Mouse (Mus musculus) hindbrain, embryonic 12.5 days (tissue): ENCODE measurements at regions not wholly inside any gene's neighbourhood (a gene's known extent, or its start where the extent isn't known, plus 50 kb on each side); places are given as distances from the start of the nearest gene placed in this dataset.

Experiments
- ATAC-seq: fragments of 200-750 bp; cut with Nextera tagmentation; 2 replicates; pipeline ENCODE4 v1.8.0; 2017; ENCODE audit warnings: moderate TSS enrichment; ENCODE audit not compliant: low FRiP score
- H3K27ac ChIP-seq: fragments of 300-500 bp; sonication (generic); 2 replicates; pipeline ENCODE4 v1.5.1; 2016; ENCODE audit warnings: mild to moderate bottlenecking
- H3K27me3 ChIP-seq: fragments of 300-500 bp; sonication (generic); 2 replicates; pipeline ENCODE4 v1.6.1; 2016; ENCODE audit warnings: mild to moderate bottlenecking
- H3K36me3 ChIP-seq: fragments of 300-500 bp; sonication (generic); 2 replicates; pipeline ENCODE4 v1.6.1; 2016; ENCODE audit warnings: mild to moderate bottlenecking
- H3K4me1 ChIP-seq: fragments of 300-500 bp; sonication (generic); 2 replicates; pipeline ENCODE4 v1.6.1; 2016
- H3K4me2 ChIP-seq: fragments of 300-500 bp; sonication (generic); replicated peaks from 2 replicates; pipeline ENCODE4 v1.6.1; 2016; ENCODE audit warnings: mild to moderate bottlenecking
- H3K4me3 ChIP-seq: fragments of 300-500 bp; sonication (generic); 2 replicates; pipeline ENCODE4 v1.5.1; 2016; ENCODE audit warnings: mild to moderate bottlenecking
- H3K9ac ChIP-seq: fragments of 300-500 bp; sonication (generic); 2 replicates; pipeline ENCODE4 v1.6.1; 2016; ENCODE audit warnings: mild to moderate bottlenecking, moderate library complexity
- H3K9me3 ChIP-seq: fragments of 300-500 bp; sonication (generic); replicated peaks from 2 replicates; pipeline ENCODE4 v1.6.1; 2016; ENCODE audit warnings: mild to moderate bottlenecking
- WGBS: fragments of 180-500 bp; shearing (Covaris S2); methylation state at CpG from one replicate; pipeline ENCODE4 v1.1.7; 2016; 5-methylcytosine and 5-hydroxymethylcytosine counted together

- Histone ChIP-seq H3K4me1 (peaks cover 9% of the 10 kb centered on the region; the same call in 1 of the 2 replicates), H3K4me2 (no peak overlapping the region), H3K9me3 (no peaks in the 10 kb centered on the region), H3K9ac (no peak overlapping the region), H3K27me3 (no peaks in the 10 kb centered on the region), H3K4me3 (no peak overlapping the region), H3K36me3 (no peaks in the 10 kb centered on the region), H3K27ac (no peak overlapping the region)
- WGBS = 86% methylated on average over 4 of the region's 4 CpGs
- no peak for ATAC-seq
Measured at GRCm38 (mm10) chr13:90727816-90728215, 177.3 kb downstream of the Atp6ap1l start.

GRCm38 (mm10) chr13:90725053-90725827 is 179.9 kb downstream of the Atp6ap1l start:
- Histone ChIP-seq H3K9ac (no peak overlapping the region), H3K27me3 (no peaks in the 10 kb centered on the region), H3K36me3 (no peaks in the 10 kb centered on the region), H3K4me2 (no peak overlapping the region), H3K27ac (no peak overlapping the region), H3K4me1 (peaks cover 9% of the 10 kb centered on the region; the same call in 1 of the 2 replicates), H3K4me3 (no peak overlapping the region), H3K9me3 (no peaks in the 10 kb centered on the region)
- WGBS = 88% methylated on average over 10 of the region's 10 CpGs
- ATAC-seq = no peak

- Histone ChIP-seq H3K9ac (no peak overlapping the region), H3K4me3 (no peak overlapping the region), H3K9me3 (no peaks in the 10 kb centered on the region), H3K36me3 (no peaks in the 10 kb centered on the region), H3K4me1 (peaks cover 9% of the 10 kb centered on the region; the same call in 1 of the 2 replicates), H3K27me3 (no peaks in the 10 kb centered on the region), H3K4me2 (no peak overlapping the region), H3K27ac (no peak overlapping the region)
- ATAC-seq = no peak
- 92% methylated on average over 3 of the region's 3 CpGs for WGBS
Measured at GRCm38 (mm10) chr13:90724598-90724997, 180.6 kb downstream of the Atp6ap1l start.

- Histone ChIP-seq H3K27ac (0 out of 2 replicates have a peak overlapping the region, but pooled peaks have one; percentile 2), H3K9ac (no peak overlapping the region), H3K36me3 (no peaks in the 10 kb centered on the region), H3K4me3 (no peak overlapping the region), H3K4me1 (peaks cover 9% of the 10 kb centered on the region; the same call in 1 of the 2 replicates), H3K9me3 (no peaks in the 10 kb centered on the region), H3K27me3 (no peaks in the 10 kb centered on the region), H3K4me2 (no peak overlapping the region)
- 42% methylated on average over 3 of the region's 3 CpGs for WGBS
- 0 out of 2 replicates have a peak, but pooled peaks have one; percentile 35 for ATAC-seq
Measured at GRCm38 (mm10) chr13:90723533-90723898, 181.6 kb downstream of the Atp6ap1l start.

- H3K4me1 ChIP-seq = peaks cover 9% of the 10 kb centered on the region; the same call in 1 of the 2 replicates
- ATAC-seq = no peak
- WGBS = 74% methylated on average over 8 of the region's 8 CpGs
Measured at GRCm38 (mm10) chr13:90722599-90723532, 182.3 kb downstream of the Atp6ap1l start.

GRCm38 (mm10) chr13:90684324-90684723 is 220.8 kb downstream of the Atp6ap1l start:
- H3K27ac ChIP-seq = no peak overlapping the region
- no peaks in the 10 kb centered on the region for H3K4me1 ChIP-seq
- H3K36me3 ChIP-seq = no peaks in the 10 kb centered on the region
- H3K27me3 ChIP-seq = no peaks in the 10 kb centered on the region
- 84% methylated on average over 2 of the region's 2 CpGs for WGBS
- H3K4me3 ChIP-seq = no peak overlapping the region
- no peaks in the 10 kb centered on the region for H3K9me3 ChIP-seq
- ATAC-seq = no peak
- H3K9ac ChIP-seq = no peak overlapping the region
- H3K4me2 ChIP-seq = no peak overlapping the region

More at GRCm38 (mm10) chr13:90722599-90723532, 182.3 kb downstream of the Atp6ap1l start:
- Histone ChIP-seq H3K4me3 (no peak overlapping the region), H3K9me3 (no peaks in the 10 kb centered on the region), H3K36me3 (no peaks in the 10 kb centered on the region), H3K27me3 (no peaks in the 10 kb centered on the region), H3K27ac (no peak overlapping the region), H3K9ac (no peak overlapping the region), H3K4me2 (no peak overlapping the region)

GRCm38 (mm10) chr13:90679162-90680010 is 225.8 kb downstream of the Atp6ap1l start:
- no peak overlapping the region for H3K9ac ChIP-seq
- H3K9me3 ChIP-seq = no peaks in the 10 kb centered on the region
- no peak overlapping the region for H3K4me3 ChIP-seq
- no peak for ATAC-seq
- H3K36me3 ChIP-seq = no peaks in the 10 kb centered on the region
- no peaks in the 10 kb centered on the region for H3K27me3 ChIP-seq
- no peaks in the 10 kb centered on the region for H3K4me1 ChIP-seq
- H3K27ac ChIP-seq = no peak overlapping the region
- no peak overlapping the region for H3K4me2 ChIP-seq
- 73% methylated on average over 8 of the region's 8 CpGs for WGBS

GRCm38 (mm10) chr13:90673823-90674222 is 231.3 kb downstream of the Atp6ap1l start:
- Histone ChIP-seq H3K9me3 (no peaks in the 10 kb centered on the region), H3K27ac (no peak overlapping the region), H3K27me3 (no peaks in the 10 kb centered on the region), H3K4me1 (no peaks in the 10 kb centered on the region), H3K4me3 (no peak overlapping the region), H3K4me2 (no peak overlapping the region), H3K36me3 (no peaks in the 10 kb centered on the region), H3K9ac (no peak overlapping the region)
- no peak for ATAC-seq
- 87% methylated on average over 3 of the region's 3 CpGs for WGBS

GRCm38 (mm10) chr13:90673079-90673478 is 232.1 kb downstream of the Atp6ap1l start:
- WGBS = 91% methylated on average over 1 of the region's 1 CpGs
- Histone ChIP-seq H3K4me3 (no peak overlapping the region), H3K27ac (no peak overlapping the region), H3K27me3 (no peaks in the 10 kb centered on the region), H3K9me3 (no peaks in the 10 kb centered on the region), H3K9ac (no peak overlapping the region), H3K36me3 (no peaks in the 10 kb centered on the region), H3K4me2 (no peak overlapping the region), H3K4me1 (no peaks in the 10 kb centered on the region)
- ATAC-seq = no peak

GRCm38 (mm10) chr13:90661567-90662141 is 243.5 kb downstream of the Atp6ap1l start:
- 80% methylated on average over 3 of the region's 3 CpGs for WGBS

GRCm38 (mm10) chr13:90660950-90661349 is 244.2 kb downstream of the Atp6ap1l start:
- Histone ChIP-seq H3K4me2 (no peak overlapping the region), H3K9me3 (no peaks in the 10 kb centered on the region), H3K4me3 (no peak overlapping the region), H3K27ac (no peak overlapping the region), H3K9ac (no peak overlapping the region), H3K36me3 (no peaks in the 10 kb centered on the region), H3K27me3 (no peaks in the 10 kb centered on the region), H3K4me1 (peaks cover 5% of the 10 kb centered on the region; the same call in 1 of the 2 replicates)
- ATAC-seq = peak; percentile 72
- WGBS = 9% methylated on average over 3 of the region's 3 CpGs

More at GRCm38 (mm10) chr13:90661567-90662141, 243.5 kb downstream of the Atp6ap1l start:
- Histone ChIP-seq H3K9me3 (no peaks in the 10 kb centered on the region), H3K27ac (no peak overlapping the region; the same call in 1 of the 2 replicates), H3K36me3 (no peaks in the 10 kb centered on the region), H3K4me1 (peaks cover 5% of the 10 kb centered on the region; the same call in 1 of the 2 replicates), H3K4me3 (no peak overlapping the region), H3K9ac (no peak overlapping the region), H3K27me3 (no peaks in the 10 kb centered on the region), H3K4me2 (no peak overlapping the region)
- no peak for ATAC-seq
